In the genomic region with DNA sequence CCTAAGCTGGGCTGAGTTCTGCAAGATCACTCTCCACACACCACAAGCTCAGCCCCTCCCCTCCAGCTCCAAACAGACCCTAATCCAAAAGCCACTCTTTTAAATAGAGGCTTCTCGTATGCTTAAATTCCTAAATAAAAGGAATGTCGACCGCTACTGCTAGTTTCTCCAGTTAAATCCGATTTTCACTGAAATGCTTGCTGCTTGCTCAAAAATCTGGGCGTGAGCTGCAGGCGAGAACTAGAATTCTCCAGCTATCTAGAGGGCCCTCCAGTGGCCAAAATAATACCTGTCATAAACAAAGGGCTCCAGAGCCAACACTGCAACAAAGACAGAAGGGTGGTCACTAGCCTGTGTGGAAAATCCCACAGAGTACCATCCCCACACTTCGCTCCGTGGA, we compare ENCODE assay signal across 8 mouse cellular contexts.
DNase-seq lines count a peak whose midpoint lies in the region; ATAC-seq and TF ChIP-seq lines count a peak whose summit lies in the region.

No protein-coding gene starts in this region.

- no peaks in the 10 kb centered on the region for H3K36me3 ChIP-seq in embryonic facial prominence, embryonic 13.5 days
- H3K36me3 ChIP-seq in kidney, postnatal 0 days (ENCODE audit: insufficient read depth, low read length) = no peaks in the 10 kb centered on the region
- H3K36me3 ChIP-seq in limb, embryonic 15.5 days = no peaks in the 10 kb centered on the region
- no peaks in the 10 kb centered on the region for H3K36me3 ChIP-seq in neural tube, embryonic 14.5 days (ENCODE audit: control insufficient read depth, insufficient read depth, low read length)

- peak overlapping the region; percentile 70 for H3K4me2 ChIP-seq in embryonic facial prominence, embryonic 13.5 days
- peak overlapping the region; percentile 37 for H3K4me2 ChIP-seq in kidney, postnatal 0 days (ENCODE audit: low read length)
- peak overlapping the region; percentile 38 for H3K4me2 ChIP-seq in limb, embryonic 15.5 days
- peak overlapping the region; percentile 59; the same call in 1 of the 2 replicates for H3K4me2 ChIP-seq in neural tube, embryonic 14.5 days (ENCODE audit: low read depth, low read length)

- no peaks in the 10 kb centered on the region for H3K9me3 ChIP-seq in embryonic facial prominence, embryonic 13.5 days
- H3K9me3 ChIP-seq in kidney, postnatal 0 days (replicated peaks; ENCODE audit: low read length) = no peaks in the 10 kb centered on the region
- H3K9me3 ChIP-seq in limb, embryonic 15.5 days = no peaks in the 10 kb centered on the region
- no peaks in the 10 kb centered on the region for H3K9me3 ChIP-seq in neural tube, embryonic 14.5 days (ENCODE audit: control insufficient read depth, low read length)

- no peak for ATAC-seq in embryonic facial prominence, embryonic 13.5 days (ENCODE audit: insufficient number of reproducible peaks, insufficient read depth, low FRiP score, low TSS enrichment, low read depth)
- no peak for ATAC-seq in kidney, postnatal 0 days (replicated peaks; ENCODE audit: low FRiP score, low read depth)
- no peak for ATAC-seq in limb, embryonic 15.5 days (ENCODE audit: insufficient number of reproducible peaks, low FRiP score, low TSS enrichment, low read depth)
- ATAC-seq in neural tube, embryonic 14.5 days (ENCODE audit: low read depth) = peak; percentile 32; the same call in 1 of the 2 replicates
- ATAC-seq in activated CD4-positive, CD25-positive, alpha-beta regulatory T cell, adult 4 months = no peak

- TF ChIP-seq CTCF in kidney, postnatal 0 days (IDR thresholded peaks at IDR 0.05; ENCODE audit: low read depth) = peak; percentile 85

- H3K27me3 ChIP-seq in embryonic facial prominence, embryonic 13.5 days = no peaks in the 10 kb centered on the region
- H3K27me3 ChIP-seq in kidney, postnatal 0 days (ENCODE audit: insufficient read depth, low read length) = no peaks in the 10 kb centered on the region
- no peaks in the 10 kb centered on the region for H3K27me3 ChIP-seq in limb, embryonic 15.5 days
- no peaks in the 10 kb centered on the region for H3K27me3 ChIP-seq in neural tube, embryonic 14.5 days (ENCODE audit: control insufficient read depth, insufficient read depth, low read length)

- peaks cover 39% of the 10 kb centered on the region for H3K4me1 ChIP-seq in embryonic facial prominence, embryonic 13.5 days
- peaks cover 15% of the 10 kb centered on the region; the same call in 1 of the 2 replicates for H3K4me1 ChIP-seq in kidney, postnatal 0 days (replicated peaks; ENCODE audit: insufficient read depth, low read length)
- H3K4me1 ChIP-seq in limb, embryonic 15.5 days = peaks cover 43% of the 10 kb centered on the region
- peaks cover 34% of the 10 kb centered on the region for H3K4me1 ChIP-seq in neural tube, embryonic 14.5 days (ENCODE audit: control insufficient read depth, insufficient read depth, low read length)

- H3K4me3 ChIP-seq in embryonic facial prominence, embryonic 13.5 days = 0 out of 2 replicates have a peak overlapping the region, but pooled peaks have one; percentile 9
- no peak overlapping the region for H3K4me3 ChIP-seq in kidney, postnatal 0 days (replicated peaks; ENCODE audit: low read depth, low read length)
- no peak overlapping the region for H3K4me3 ChIP-seq in limb, embryonic 15.5 days
- peak overlapping the region; percentile 12 for H3K4me3 ChIP-seq in neural tube, embryonic 14.5 days (ENCODE audit: low read depth, low read length)

- H3K9ac ChIP-seq in embryonic facial prominence, embryonic 13.5 days = peak overlapping the region; percentile 56
- H3K9ac ChIP-seq in kidney, postnatal 0 days (ENCODE audit: low read depth, low read length) = no peak overlapping the region
- H3K9ac ChIP-seq in limb, embryonic 15.5 days = no peak overlapping the region
- peak overlapping the region; percentile 63 for H3K9ac ChIP-seq in neural tube, embryonic 14.5 days (replicated peaks; ENCODE audit: low read depth, low read length)

- peak overlapping the region; percentile 99 for H3K27ac ChIP-seq in embryonic facial prominence, embryonic 13.5 days
- peak overlapping the region; percentile 42; the same call in 1 of the 2 replicates for H3K27ac ChIP-seq in kidney, postnatal 0 days
- peak overlapping the region; percentile 91 for H3K27ac ChIP-seq in limb, embryonic 15.5 days
- H3K27ac ChIP-seq in neural tube, embryonic 14.5 days (ENCODE audit: low read depth, low read length) = peak overlapping the region; percentile 96

- WGBS in embryonic facial prominence, embryonic 13.5 days = 4% methylated on average over 8 of the region's 8 CpGs
- 6% methylated on average over 8 of the region's 8 CpGs for WGBS in kidney, postnatal 0 days
- WGBS in limb, embryonic 15.5 days = 6% methylated on average over 8 of the region's 8 CpGs
- 5% methylated on average over 8 of the region's 8 CpGs for WGBS in neural tube, embryonic 14.5 days

- peak; percentile 43 for DNase-seq in thymus, postnatal 0 days (ENCODE audit: low spot score)
- no peak for DNase-seq in thymus, adult 18-20 months
- peak; percentile 49 to 73 for DNase-seq in heart, adult 9 months (ENCODE audit: low spot score in 2 of 2)
- peak; percentile 95 for DNase-seq in kidney, postnatal 0 days (ENCODE audit: low spot score)

Comparison
In these comparisons a context has a peak if more than half of its experiments do, and no peak if none do; other contexts are left out.
1. DNase-seq: peak in thymus, postnatal 0 days (single experiment), heart, adult 9 months (2 of 2) and kidney, postnatal 0 days (single experiment); none in thymus, adult 18-20 months (0 of 2).
2. H3K27ac ChIP-seq: peak in every context shown above with its lines; median percentile 99 in embryonic facial prominence, embryonic 13.5 days; 96 in neural tube, embryonic 14.5 days; 91 in limb, embryonic 15.5 days; 42 in kidney, postnatal 0 days.
3. H3K4me3 ChIP-seq: peak in embryonic facial prominence, embryonic 13.5 days (single experiment) and neural tube, embryonic 14.5 days (single experiment); none in kidney, postnatal 0 days (single experiment) and limb, embryonic 15.5 days (single experiment).
4. H3K9ac ChIP-seq: peak in embryonic facial prominence, embryonic 13.5 days (single experiment) and neural tube, embryonic 14.5 days (single experiment); none in kidney, postnatal 0 days (single experiment) and limb, embryonic 15.5 days (single experiment).
5. Peak in every context shown above with its lines, with median percentiles within 50 percentile points of each other: H3K4me2 ChIP-seq.